Mouse (Mus musculus) heart, adult 10 weeks (tissue): ENCODE results near the gene Phldb3. TPM values are rescaled to one million over a fixed set of nuclear protein-coding genes. Genes with fewer than 3 reads are reported as not detected.

ENCODE experiments used
- polyA plus RNA-seq: library from polyadenylated mRNA; stranded (reverse); fragments of 350-450 nt; fragmentation: Illumina TruSeq; extraction: RNeasy Lipid Tissue Mini Kit (QIAGEN cat#74804); gene quantifications from one replicate; pipeline ENCODE4 v1.2.3, GENCODE M21; 2014; ENCODE audit warnings: low read depth, low replicate concordance

The Phldb3 gene
- not detected for polyA plus RNA-seq

GRCm38 (mm10) chr7:24610144-24610878 lies at the start of gene Phldb3:
Gene Phldb3, plus strand, starts transcription at chr7:24610763.

DNA sequence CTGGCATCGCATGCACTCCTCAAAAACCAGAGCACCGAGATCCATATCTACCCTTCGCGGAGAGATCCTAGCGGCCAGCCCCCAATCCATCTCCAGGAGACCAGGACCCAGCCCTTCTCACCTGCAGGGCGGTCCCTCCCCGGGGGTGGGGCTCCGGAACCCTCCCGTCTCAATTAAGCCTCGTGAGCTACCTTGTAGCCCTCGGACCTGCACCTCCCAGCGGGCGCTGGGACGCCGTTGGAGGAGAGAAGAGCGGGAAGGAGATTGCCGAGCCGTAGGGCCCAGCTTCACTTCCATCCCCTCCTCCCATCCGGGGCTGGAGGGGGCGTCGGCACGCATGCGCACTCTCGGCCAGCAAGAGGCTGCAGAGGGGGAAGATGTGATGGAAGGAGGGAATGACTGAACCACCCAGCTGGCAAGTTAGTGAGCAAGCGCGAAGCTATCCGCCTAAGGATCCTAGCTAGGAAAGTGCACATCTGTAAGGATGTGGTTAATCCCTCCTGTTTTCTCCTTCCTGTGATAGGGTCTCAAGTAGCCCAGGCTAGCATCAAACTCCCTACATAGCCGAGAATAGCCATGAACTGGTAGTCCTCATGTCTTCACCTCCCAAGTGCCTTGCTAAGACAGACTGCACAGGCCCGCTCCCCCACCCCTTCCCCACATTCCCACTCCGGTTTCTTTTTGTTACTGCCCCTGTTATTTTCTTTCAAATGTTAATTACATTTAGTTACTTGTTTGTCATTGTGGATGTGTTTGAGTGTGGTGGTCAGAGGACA lies 23.0 kb upstream of the Phldb3 start, which contains the start of the genes Ethe1 and Zfp575:
Gene Ethe1, plus strand, starts transcription at position 214 of the 776 bp plus-strand sequence.
Gene Zfp575, minus strand, starts transcription at position 312 of the 776 bp plus-strand sequence.

GRCm38 (mm10) chr7:24636264-24636663 lies 25.7 kb downstream of the Phldb3 start, which contains the start of gene Lypd3:
Gene Lypd3, plus strand, starts transcription at chr7:24636550.

DNA sequence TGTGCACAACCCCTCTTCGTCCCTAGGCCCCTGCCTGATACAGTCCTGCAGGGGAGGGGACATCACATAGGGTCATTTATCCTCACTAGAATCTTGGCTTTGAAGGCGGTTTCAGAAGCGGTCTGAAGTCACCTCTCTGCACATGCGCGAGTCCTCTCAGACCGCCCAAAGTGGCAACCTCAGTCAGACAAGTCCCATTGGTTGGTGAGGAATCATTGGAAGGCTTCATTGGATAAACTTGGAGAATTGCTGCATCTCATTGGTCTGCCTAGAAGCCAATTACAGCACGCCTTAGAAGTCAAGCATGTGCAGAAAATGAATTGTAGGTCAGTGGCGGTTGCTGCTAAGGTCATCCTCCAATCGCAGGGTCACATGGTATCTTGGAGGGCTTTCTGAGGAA lies 66.0 kb downstream of the Phldb3 start, which contains the start of gene Tex101:
Gene Tex101, minus strand, starts transcription at position 101 of the 400 bp plus-strand sequence.

Other genes with a start within 250 kb of the Phldb3 start
- gene Kcnn4, start 240.5 kb upstream of the Phldb3 start, polyA plus RNA-seq: 0.47 TPM
- 12.3 TPM for gene Smg9, start 211.1 kb upstream of the Phldb3 start, polyA plus RNA-seq
- gene Irgc1, start 158.5 kb upstream of the Phldb3 start, polyA plus RNA-seq: not detected
- 4.3 TPM for gene Plaur, start 148.3 kb upstream of the Phldb3 start, polyA plus RNA-seq
- gene Cadm4, start 128.7 kb upstream of the Phldb3 start, polyA plus RNA-seq: 12.1 TPM
- 12.5 TPM for gene Zfp428, start 103.8 kb upstream of the Phldb3 start, polyA plus RNA-seq
- not detected for gene AC161166.1, start 98.3 kb upstream of the Phldb3 start, polyA plus RNA-seq
- gene Irgq, start 80.1 kb upstream of the Phldb3 start, polyA plus RNA-seq: 12.9 TPM
- gene Pinlyp, start 64.6 kb upstream of the Phldb3 start, polyA plus RNA-seq: not detected
- gene Xrcc1, start 64.5 kb upstream of the Phldb3 start, polyA plus RNA-seq: 29.0 TPM
- gene Ethe1, start 23.2 kb upstream of the Phldb3 start, polyA plus RNA-seq: 32.6 TPM
- gene Zfp575, start 23.1 kb upstream of the Phldb3 start, polyA plus RNA-seq: not detected
- gene Lypd3, start 25.8 kb downstream of the Phldb3 start, polyA plus RNA-seq: not detected
- gene Tex101, start 65.9 kb downstream of the Phldb3 start, polyA plus RNA-seq: not detected
- gene BC049730, start 98.5 kb downstream of the Phldb3 start, polyA plus RNA-seq: not detected
- not detected for gene Gm4763, start 116.1 kb downstream of the Phldb3 start, polyA plus RNA-seq
- not detected for gene Cd177, start 149.5 kb downstream of the Phldb3 start, polyA plus RNA-seq
- gene Ceacam10, start 166.4 kb downstream of the Phldb3 start, polyA plus RNA-seq: not detected